Mouse (Mus musculus) brain, adult 2 months (tissue): ENCODE measurements around the gene Polr2h.
A peak's percentile ranks its signal among the peaks of the same experiment; 100 is the strongest.
"Not testable (repeated sequence)": the region's sequence is repeated elsewhere in the genome, so short reads cannot be mapped to it uniquely, and the experiment has no call there.

Experiments used
- DNase-seq: peaks from one replicate; pipeline ENCODE4 v3.0.0; 2011; ENCODE audit warnings: low read depth, low spot score

The Polr2h gene

GRCm38 (mm10) chr16:20717181-20717977 is at the start of gene Polr2h, which contains the start of gene Clcn2:
Gene Polr2h, plus strand, starts transcription at chr16:20717665.
Gene Clcn2, minus strand, starts transcription at chr16:20717746.
- DNase-seq: peak; percentile 99

- DNase-seq: not testable (repeated sequence)
Observed at GRCm38 (mm10) chr16:20668013-20668412, 49.5 kb upstream of the Polr2h start, which contains the start of gene Eif4g1. Gene Eif4g1, plus strand, starts transcription at chr16:20668313.

GRCm38 (mm10) chr16:20670291-20670690 is 47.2 kb upstream of the Polr2h start:
- no peak for DNase-seq

GRCm38 (mm10) chr16:20671886-20672285 is 45.6 kb upstream of the Polr2h start:
- DNase-seq: no peak

- peak; percentile 98 for DNase-seq
Observed at GRCm38 (mm10) chr16:20672500-20672902, 45.0 kb upstream of the Polr2h start.

GRCm38 (mm10) chr16:20672965-20673705 is 44.3 kb upstream of the Polr2h start:
- DNase-seq: no peak

- no peak for DNase-seq
Observed at GRCm38 (mm10) chr16:20673706-20674303, 43.7 kb upstream of the Polr2h start.

- DNase-seq: no peak
Observed at GRCm38 (mm10) chr16:20675213-20675612, 42.3 kb upstream of the Polr2h start.

GRCm38 (mm10) chr16:20676702-20677101 is 40.8 kb upstream of the Polr2h start:
- no peak for DNase-seq

GRCm38 (mm10) chr16:20677380-20677779 is 40.1 kb upstream of the Polr2h start:
- DNase-seq: no peak

- DNase-seq: peak; percentile 88
Observed at GRCm38 (mm10) chr16:20677974-20678675, 39.3 kb upstream of the Polr2h start.

- no peak for DNase-seq
Observed at GRCm38 (mm10) chr16:20690774-20691173, 26.7 kb upstream of the Polr2h start.

- no peak for DNase-seq
Observed at GRCm38 (mm10) chr16:20691617-20692016, 25.8 kb upstream of the Polr2h start.

- no peak for DNase-seq
Observed at GRCm38 (mm10) chr16:20692241-20692965, 25.1 kb upstream of the Polr2h start.

- peak; percentile 98 for DNase-seq
Observed at GRCm38 (mm10) chr16:20693111-20693701, 24.3 kb upstream of the Polr2h start, which contains the start of gene Fam131a. Gene Fam131a, plus strand, starts transcription at chr16:20693241.

GRCm38 (mm10) chr16:20694781-20695180 is 22.7 kb upstream of the Polr2h start:
- peak; percentile 93 for DNase-seq

- peak; percentile 96 for DNase-seq
Observed at GRCm38 (mm10) chr16:20695622-20696323, 21.7 kb upstream of the Polr2h start.

- DNase-seq: no peak
Observed at GRCm38 (mm10) chr16:20699266-20699665, 18.2 kb upstream of the Polr2h start.

- DNase-seq: peak; percentile 75
Observed at GRCm38 (mm10) chr16:20700036-20700435, 17.4 kb upstream of the Polr2h start.

GRCm38 (mm10) chr16:20701316-20701715 is 16.1 kb upstream of the Polr2h start:
- DNase-seq: no peak
